Mouse (Mus musculus) limb, embryonic 14.5 days (tissue): ENCODE measurements at regions not wholly inside any gene's neighbourhood (a gene's known extent, or its start where the extent isn't known, plus 50 kb on each side); places are given as distances from the start of the nearest gene placed in this dataset.

Source experiments
- ATAC-seq: fragments of 200-750 bp; cut with Nextera tagmentation; 2 replicates; pipeline ENCODE4 v1.8.0; 2017; ENCODE audit warnings: low read depth, moderate number of reproducible peaks, moderate TSS enrichment; ENCODE audit not compliant: low FRiP score
- DNase-seq: peaks from one replicate; pipeline ENCODE4 v3.0.0-alpha.2; 2015; ENCODE audit warnings: low spot score
- H3K27ac ChIP-seq: fragments of 300-500 bp; sonication (generic); replicated peaks from 2 replicates; pipeline ENCODE4 v1.5.1; 2014; ENCODE audit warnings: low read depth, mild to moderate bottlenecking, low read length, moderate library complexity, mixed read lengths
- H3K27me3 ChIP-seq: fragments of 300-500 bp; sonication (generic); 2 replicates; pipeline ENCODE4 v1.6.1; 2014; ENCODE audit warnings: low read length, mixed read lengths; ENCODE audit not compliant: control insufficient read depth, insufficient read depth
- H3K36me3 ChIP-seq: fragments of 300-500 bp; sonication (generic); 2 replicates; pipeline ENCODE4 v1.6.1; 2014; ENCODE audit warnings: mild to moderate bottlenecking, low read length, moderate library complexity, mixed read lengths; ENCODE audit not compliant: control insufficient read depth, insufficient read depth
- H3K4me1 ChIP-seq: fragments of 300-500 bp; sonication (generic); 2 replicates; pipeline ENCODE4 v1.6.1; 2014; ENCODE audit warnings: antibody characterized with exemption, low read length, mixed read lengths; ENCODE audit not compliant: control insufficient read depth, insufficient read depth
- H3K4me2 ChIP-seq: fragments of 300-500 bp; sonication (generic); replicated peaks from 2 replicates; pipeline ENCODE4 v1.6.1; 2014; ENCODE audit warnings: low read depth, mild to moderate bottlenecking, low read length, moderate library complexity; ENCODE audit not compliant: severe bottlenecking
- H3K4me3 ChIP-seq: fragments of 300-500 bp; sonication (generic); replicated peaks from 2 replicates; pipeline ENCODE4 v1.5.1; 2014; ENCODE audit warnings: low read length
- H3K9ac ChIP-seq: fragments of 300-500 bp; sonication (generic); 2 replicates; pipeline ENCODE4 v1.6.1; 2014; ENCODE audit warnings: mild to moderate bottlenecking, low read depth, low read length, moderate library complexity; ENCODE audit not compliant: severe bottlenecking
- H3K9me3 ChIP-seq: fragments of 300-500 bp; sonication (generic); 2 replicates; pipeline ENCODE4 v1.6.1; 2016; ENCODE audit warnings: low read length; ENCODE audit not compliant: control insufficient read depth
- POLR2A ChIP-seq: fragments of 200-500 bp; IDR thresholded peaks from 2 replicates; pipeline ENCODE4 v1.8.0; 2012; ENCODE audit warnings: inconsistent platforms, mild to moderate bottlenecking, moderate library complexity, borderline replicate concordance; ENCODE audit not compliant: insufficient read depth, insufficient read length; ENCODE audit errors: extremely low read depth
- WGBS: fragments of 180-500 bp; shearing (Covaris S2); extraction: QIAGEN DNeasy Blood & Tissue Kit; methylation state at CpG from one replicate; pipeline ENCODE4 v1.1.7; 2014; 5-methylcytosine and 5-hydroxymethylcytosine counted together

DNA sequence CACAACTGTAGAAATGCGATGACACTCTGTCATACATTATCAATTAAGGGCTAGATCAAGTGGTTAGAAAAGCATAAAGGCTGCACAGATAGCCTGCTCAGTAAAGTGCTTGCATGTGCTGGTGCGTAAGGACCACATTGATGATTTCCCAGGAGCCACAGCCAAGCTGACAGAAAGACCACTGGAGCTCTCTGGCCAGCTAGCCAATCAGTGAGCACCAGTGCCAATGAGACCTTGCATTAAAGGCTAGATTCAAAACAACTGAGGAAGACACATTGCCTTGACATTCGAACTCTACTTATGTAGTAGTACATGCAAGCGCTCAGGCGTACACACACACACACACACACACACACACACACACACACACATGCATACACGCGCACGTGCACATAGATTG, 96.1 kb upstream of the App start:
- Histone ChIP-seq H3K9me3 (no peaks in the 10 kb centered on the region), H3K9ac (no peak overlapping the region), H3K36me3 (no peaks in the 10 kb centered on the region), H3K4me1 (no peaks in the 10 kb centered on the region), H3K27me3 (no peaks in the 10 kb centered on the region), H3K4me3 (no peak overlapping the region), H3K4me2 (no peak overlapping the region), H3K27ac (no peak overlapping the region)
- 91% methylated on average over 8 of the region's 8 CpGs for WGBS
- TF ChIP-seq POLR2A: no peak
- ATAC-seq (no peak), DNase-seq (no peak)

DNA sequence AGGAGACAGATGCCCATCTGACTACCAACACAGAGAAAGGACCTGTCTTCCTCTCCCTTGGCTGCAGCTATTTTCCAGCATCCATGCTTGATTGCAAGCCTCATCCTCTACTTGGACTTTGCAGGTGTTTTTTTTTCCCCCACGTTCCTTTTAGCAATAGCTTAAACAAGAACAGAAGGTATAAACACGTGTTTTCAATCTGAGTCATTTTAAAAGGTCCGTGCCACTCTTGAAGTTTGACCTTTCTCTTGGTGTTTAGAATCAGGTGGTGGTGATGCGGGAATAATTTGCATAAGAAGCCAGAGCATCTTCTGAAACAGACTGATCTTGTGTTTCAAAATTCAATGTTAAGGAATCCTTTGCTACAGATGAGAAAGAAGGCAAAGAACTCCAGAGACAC, 86.3 kb upstream of the App start:
- TF ChIP-seq POLR2A: no peak
- Histone ChIP-seq H3K36me3 (no peaks in the 10 kb centered on the region), H3K9ac (no peak overlapping the region), H3K4me3 (no peak overlapping the region), H3K4me1 (no peaks in the 10 kb centered on the region), H3K27ac (no peak overlapping the region), H3K9me3 (no peaks in the 10 kb centered on the region), H3K4me2 (no peak overlapping the region), H3K27me3 (no peaks in the 10 kb centered on the region)
- ATAC-seq (no peak), DNase-seq (no peak)
- 37% methylated on average over 4 of the region's 4 CpGs for WGBS

GRCm38 (mm10) chr16:85247301-85247700, 73.7 kb upstream of the App start:
- TF ChIP-seq POLR2A: no peak
- Histone ChIP-seq H3K4me3 (no peak overlapping the region), H3K27me3 (no peaks in the 10 kb centered on the region), H3K36me3 (no peaks in the 10 kb centered on the region), H3K27ac (no peak overlapping the region), H3K9ac (no peak overlapping the region), H3K4me2 (no peak overlapping the region), H3K4me1 (no peaks in the 10 kb centered on the region), H3K9me3 (no peaks in the 10 kb centered on the region)
- ATAC-seq (no peak), DNase-seq (peak; percentile 4)
- 47% methylated on average over 1 of the region's 1 CpGs for WGBS

GRCm38 (mm10) chr16:85233037-85233436, 59.5 kb upstream of the App start:
- TF ChIP-seq POLR2A: no peak
- H3K27me3 ChIP-seq: no peaks in the 10 kb centered on the region
- H3K9ac ChIP-seq: no peak overlapping the region
- DNase-seq (no peak), ATAC-seq (no peak)
- no peaks in the 10 kb centered on the region for H3K9me3 ChIP-seq
- no peak overlapping the region for H3K4me3 ChIP-seq
- 0 out of 2 replicates have a peak, but pooled peaks cover 2% of the 10 kb centered on the region for H3K4me1 ChIP-seq
- H3K36me3 ChIP-seq: no peaks in the 10 kb centered on the region
- no peak overlapping the region for H3K27ac ChIP-seq
- 87% methylated on average over 1 of the region's 1 CpGs for WGBS
- no peak overlapping the region for H3K4me2 ChIP-seq

GRCm38 (mm10) chr16:85231908-85232467, 58.4 kb upstream of the App start:
- no peaks in the 10 kb centered on the region for H3K27me3 ChIP-seq
- no peak overlapping the region for H3K27ac ChIP-seq
- H3K4me1 ChIP-seq: 0 out of 2 replicates have a peak, but pooled peaks cover 2% of the 10 kb centered on the region
- no peak for TF ChIP-seq POLR2A
- ATAC-seq (no peak), DNase-seq (no peak)
- no peak overlapping the region for H3K4me3 ChIP-seq
- H3K4me2 ChIP-seq: no peak overlapping the region
- H3K36me3 ChIP-seq: no peaks in the 10 kb centered on the region
- H3K9ac ChIP-seq: no peak overlapping the region
- WGBS: 39% methylated on average over 6 of the region's 6 CpGs
- no peaks in the 10 kb centered on the region for H3K9me3 ChIP-seq

DNA sequence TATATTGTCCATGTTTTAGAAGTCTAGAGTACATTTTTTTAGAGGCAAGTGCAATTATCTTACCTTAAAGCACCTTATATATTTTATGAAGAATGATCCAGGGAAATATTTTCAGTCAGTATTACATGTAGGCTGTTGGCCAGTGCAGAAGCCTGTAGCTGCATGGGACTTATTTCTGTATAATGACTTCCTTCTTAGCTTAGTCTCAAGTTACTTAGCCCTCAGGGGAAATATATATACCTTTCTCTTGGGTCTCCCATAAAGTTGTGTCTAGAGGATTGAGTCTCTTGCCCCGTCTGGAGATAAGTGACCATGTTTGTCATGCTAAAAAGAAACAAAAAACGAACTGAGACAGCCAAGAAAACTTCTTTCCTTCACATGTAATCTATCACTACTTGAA, 57.8 kb upstream of the App start:
- TF ChIP-seq POLR2A: no peak
- no peak overlapping the region for H3K9ac ChIP-seq
- no peak overlapping the region for H3K27ac ChIP-seq
- no peak overlapping the region for H3K4me2 ChIP-seq
- no peaks in the 10 kb centered on the region for H3K36me3 ChIP-seq
- no peaks in the 10 kb centered on the region for H3K27me3 ChIP-seq
- H3K4me1 ChIP-seq: 0 out of 2 replicates have a peak, but pooled peaks cover 2% of the 10 kb centered on the region
- DNase-seq (no peak), ATAC-seq (no peak)
- WGBS: 22% methylated on average over 2 of the region's 2 CpGs
- no peak overlapping the region for H3K4me3 ChIP-seq
- H3K9me3 ChIP-seq: no peaks in the 10 kb centered on the region
